Mouse (Mus musculus): Measurements from ENCODE around the gene Zfp746. TPM values are rescaled to one million over a fixed set of nuclear protein-coding genes. Genes with fewer than 3 reads are reported as not detected.

Gene Zfp746
- total and polyA plus RNA-seq, 2 experiments from 2014 or later = 16.4 to 34.3 TPM

DNA sequence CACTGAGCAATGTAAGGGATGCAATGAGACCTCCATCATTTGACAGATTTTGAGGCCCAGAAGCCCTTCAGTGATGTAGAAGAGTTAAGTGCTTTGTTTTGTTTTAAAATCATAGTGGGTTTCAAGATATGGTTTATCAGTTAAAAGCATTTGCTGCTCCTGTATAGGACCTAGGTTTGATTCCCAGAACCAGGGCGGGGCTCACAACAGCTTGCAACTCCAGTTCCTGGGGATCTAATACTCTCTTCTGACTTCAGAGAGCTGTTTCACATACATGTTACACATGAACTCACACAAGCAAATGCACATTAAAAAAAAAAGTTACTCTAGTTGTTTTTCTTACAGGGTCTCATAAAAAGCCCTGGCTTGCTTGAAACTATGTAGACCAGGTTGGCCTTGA, 25.5 kb downstream of the Zfp746 start:
- 93% methylated on average over 1 of the region's 1 CpGs for WGBS
- H3K36me3 ChIP-seq (ENCODE audit: insufficient read depth, low read length) = peaks cover 32% of the 10 kb centered on the region
- no peaks in the 10 kb centered on the region for H3K9me3 ChIP-seq (ENCODE audit: low read length)
- ATAC-seq = no peak
- H3K4me2 ChIP-seq (ENCODE audit: low read depth, low read length) = no peak overlapping the region
- DNase-seq (ENCODE audit: low spot score) = no peak
- no peaks in the 10 kb centered on the region for H3K4me1 ChIP-seq (ENCODE audit: insufficient read depth, low read length)
- no peaks in the 10 kb centered on the region for H3K27me3 ChIP-seq (ENCODE audit: insufficient read depth, low read length)
- no peak for TF ChIP-seq CTCF (IDR thresholded peaks at IDR 0.05; ENCODE audit: low read depth)
- no peak overlapping the region for H3K4me3 ChIP-seq (ENCODE audit: low read length)
- H3K27ac ChIP-seq = peak overlapping the region; percentile 27; the same call in 1 of the 2 replicates
- H3K9ac ChIP-seq (replicated peaks; ENCODE audit: low read length) = no peak overlapping the region

DNA sequence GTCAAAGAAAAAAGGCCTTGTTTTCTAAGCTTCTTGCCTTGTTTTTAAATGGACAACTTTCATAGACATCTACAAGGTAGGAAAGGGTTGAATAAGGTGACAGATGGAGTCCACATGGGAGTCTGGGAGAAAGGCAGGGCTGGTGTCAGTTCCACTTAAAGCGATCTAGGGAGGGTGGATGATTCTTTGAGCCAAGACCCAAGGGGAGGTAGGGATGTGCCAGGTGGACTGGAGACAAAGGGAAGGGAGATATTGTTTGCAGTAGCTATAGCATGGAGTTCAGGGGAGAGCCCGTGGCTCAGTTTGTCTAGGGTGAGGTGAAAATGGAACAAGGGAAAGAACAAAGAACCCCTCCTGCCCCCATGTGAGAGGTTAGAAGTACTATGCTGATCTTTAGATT, 26.0 kb downstream of the Zfp746 start:
- no peaks in the 10 kb centered on the region for H3K4me1 ChIP-seq (ENCODE audit: insufficient read depth, low read length)
- peaks cover 31% of the 10 kb centered on the region for H3K36me3 ChIP-seq (ENCODE audit: insufficient read depth, low read length)
- no peak for TF ChIP-seq CTCF (IDR thresholded peaks at IDR 0.05; ENCODE audit: low read depth)
- H3K9ac ChIP-seq (replicated peaks; ENCODE audit: low read length) = no peak overlapping the region
- peak; percentile 58 for DNase-seq (ENCODE audit: low spot score)
- WGBS = 69% methylated on average over 2 of the region's 2 CpGs
- no peaks in the 10 kb centered on the region for H3K27me3 ChIP-seq (ENCODE audit: insufficient read depth, low read length)
- peak; percentile 53 for ATAC-seq
- no peak overlapping the region for H3K4me2 ChIP-seq (ENCODE audit: low read depth, low read length)
- H3K9me3 ChIP-seq (ENCODE audit: low read length) = no peaks in the 10 kb centered on the region
- peak overlapping the region; percentile 27; the same call in 1 of the 2 replicates for H3K27ac ChIP-seq
- H3K4me3 ChIP-seq (ENCODE audit: low read length) = no peak overlapping the region

DNA sequence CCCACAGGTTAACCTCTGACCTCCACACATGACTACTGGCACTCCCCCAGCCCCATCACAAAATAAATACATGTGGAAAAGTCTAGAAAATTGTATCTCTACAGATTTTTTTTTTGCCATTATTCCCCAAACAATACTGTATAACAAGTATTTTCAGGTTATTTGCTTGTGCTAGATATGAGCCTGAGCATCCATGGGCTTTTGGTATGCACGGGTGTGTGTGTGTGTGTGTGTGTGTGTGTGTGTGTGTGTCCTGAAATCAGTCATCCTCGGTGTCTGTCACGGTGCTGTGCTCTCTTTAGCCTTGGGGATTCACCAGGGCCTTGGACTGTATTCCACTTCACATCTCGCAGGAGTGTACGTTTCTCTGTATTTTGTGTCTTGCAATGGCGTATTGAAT, 34.3 kb downstream of the Zfp746 start:
- no peaks in the 10 kb centered on the region for H3K36me3 ChIP-seq (ENCODE audit: insufficient read depth, low read length)
- H3K27ac ChIP-seq = no peak overlapping the region
- no peak overlapping the region for H3K4me3 ChIP-seq (ENCODE audit: low read length)
- no peaks in the 10 kb centered on the region for H3K27me3 ChIP-seq (ENCODE audit: insufficient read depth, low read length)
- ATAC-seq (no peak), DNase-seq (ENCODE audit: low spot score) (no peak)
- H3K4me1 ChIP-seq (ENCODE audit: insufficient read depth, low read length) = no peaks in the 10 kb centered on the region
- H3K4me2 ChIP-seq (ENCODE audit: low read depth, low read length) = no peak overlapping the region
- H3K9me3 ChIP-seq (ENCODE audit: low read length) = no peaks in the 10 kb centered on the region
- H3K9ac ChIP-seq (replicated peaks; ENCODE audit: low read length) = no peak overlapping the region
- TF ChIP-seq CTCF (IDR thresholded peaks at IDR 0.05; ENCODE audit: low read depth) = no peak
- WGBS = 76% methylated on average over 6 of the region's 6 CpGs

DNA sequence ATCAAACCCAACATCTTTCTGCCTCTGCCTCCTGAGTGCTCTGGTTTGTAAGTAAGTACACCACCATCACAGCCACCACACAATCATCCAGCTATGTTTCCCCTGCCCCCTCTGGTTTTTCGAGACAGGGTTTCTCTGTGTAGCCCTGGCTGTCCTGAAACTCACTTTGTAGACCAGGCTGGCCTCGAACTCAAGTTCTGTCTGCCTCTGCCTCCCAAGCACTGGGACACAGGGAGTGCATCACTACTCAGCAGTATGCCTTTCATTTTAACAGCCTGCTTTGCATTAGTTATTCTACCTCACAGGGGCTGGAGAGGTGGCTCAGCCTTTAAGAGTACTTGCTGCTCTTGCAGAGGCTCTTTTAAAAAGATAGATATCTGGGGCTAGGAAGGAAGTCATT, 34.7 kb downstream of the Zfp746 start:
- no peak for DNase-seq (ENCODE audit: low spot score)
- H3K27me3 ChIP-seq (ENCODE audit: insufficient read depth, low read length) = no peaks in the 10 kb centered on the region
- no peak for TF ChIP-seq CTCF (IDR thresholded peaks at IDR 0.05; ENCODE audit: low read depth)
- H3K9ac ChIP-seq (replicated peaks; ENCODE audit: low read length) = no peak overlapping the region
- H3K4me3 ChIP-seq (ENCODE audit: low read length) = no peak overlapping the region
- H3K36me3 ChIP-seq (ENCODE audit: insufficient read depth, low read length) = no peaks in the 10 kb centered on the region
- 89% methylated on average over 2 of the region's 2 CpGs for WGBS
- ATAC-seq = no peak
- H3K9me3 ChIP-seq (ENCODE audit: low read length) = no peaks in the 10 kb centered on the region
- no peaks in the 10 kb centered on the region for H3K4me1 ChIP-seq (ENCODE audit: insufficient read depth, low read length)
- H3K27ac ChIP-seq = no peak overlapping the region
- H3K4me2 ChIP-seq (ENCODE audit: low read depth, low read length) = no peak overlapping the region

DNA sequence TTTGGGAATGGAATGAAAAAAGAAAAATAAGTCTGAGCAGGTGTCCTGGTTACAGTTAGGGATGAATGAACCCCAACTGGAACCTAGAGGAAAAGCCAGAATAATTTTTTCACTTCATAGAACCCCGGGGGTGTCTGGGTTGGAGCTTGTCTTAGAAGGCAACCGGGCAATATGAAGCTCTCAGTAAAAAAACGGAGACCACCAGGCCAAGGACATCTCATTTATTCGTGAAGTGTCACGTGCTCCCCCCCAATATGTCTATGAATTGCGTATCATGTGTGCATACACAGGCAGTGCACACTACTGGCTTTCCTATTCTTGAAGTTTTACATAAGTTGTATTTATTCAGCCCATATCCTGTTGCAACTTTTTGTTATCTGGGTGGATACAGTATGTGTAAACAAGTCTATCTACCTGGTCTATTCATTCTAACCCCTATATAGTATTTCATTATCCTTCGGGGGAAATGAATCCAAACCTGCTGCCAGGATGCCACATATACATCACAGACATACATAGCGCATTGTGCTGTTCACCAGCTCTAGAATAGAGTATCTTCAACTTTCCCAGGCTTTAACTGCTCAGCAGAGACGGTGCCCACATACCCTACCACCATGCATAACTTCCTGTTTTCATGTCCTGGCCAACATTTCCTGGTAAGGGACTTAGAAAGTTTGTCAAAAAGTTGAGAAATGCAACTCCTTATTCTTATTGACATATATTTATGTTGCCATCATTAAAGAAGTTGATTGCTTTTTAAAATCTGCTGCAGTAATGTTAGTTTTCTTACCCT, 36.9 kb downstream of the Zfp746 start:
- WGBS = 44% methylated on average over 9 of the region's 9 CpGs
- DNase-seq (ENCODE audit: low spot score) (no peak), ATAC-seq (no peak)
- Histone ChIP-seq H3K9ac (replicated peaks; ENCODE audit: low read length) (peak overlapping the region; percentile 90), H3K9me3 (ENCODE audit: low read length) (no peaks in the 10 kb centered on the region), H3K4me3 (ENCODE audit: low read length) (peak overlapping the region; percentile 81), H3K4me2 (ENCODE audit: low read depth, low read length) (peak overlapping the region; percentile 82), H3K4me1 (ENCODE audit: insufficient read depth, low read length) (no peaks in the 10 kb centered on the region), H3K27ac (peak overlapping the region; percentile 93), H3K36me3 (ENCODE audit: insufficient read depth, low read length) (no peaks in the 10 kb centered on the region), H3K27me3 (ENCODE audit: insufficient read depth, low read length) (no peaks in the 10 kb centered on the region)
- no peak for TF ChIP-seq CTCF (IDR thresholded peaks at IDR 0.05; ENCODE audit: low read depth)

DNA sequence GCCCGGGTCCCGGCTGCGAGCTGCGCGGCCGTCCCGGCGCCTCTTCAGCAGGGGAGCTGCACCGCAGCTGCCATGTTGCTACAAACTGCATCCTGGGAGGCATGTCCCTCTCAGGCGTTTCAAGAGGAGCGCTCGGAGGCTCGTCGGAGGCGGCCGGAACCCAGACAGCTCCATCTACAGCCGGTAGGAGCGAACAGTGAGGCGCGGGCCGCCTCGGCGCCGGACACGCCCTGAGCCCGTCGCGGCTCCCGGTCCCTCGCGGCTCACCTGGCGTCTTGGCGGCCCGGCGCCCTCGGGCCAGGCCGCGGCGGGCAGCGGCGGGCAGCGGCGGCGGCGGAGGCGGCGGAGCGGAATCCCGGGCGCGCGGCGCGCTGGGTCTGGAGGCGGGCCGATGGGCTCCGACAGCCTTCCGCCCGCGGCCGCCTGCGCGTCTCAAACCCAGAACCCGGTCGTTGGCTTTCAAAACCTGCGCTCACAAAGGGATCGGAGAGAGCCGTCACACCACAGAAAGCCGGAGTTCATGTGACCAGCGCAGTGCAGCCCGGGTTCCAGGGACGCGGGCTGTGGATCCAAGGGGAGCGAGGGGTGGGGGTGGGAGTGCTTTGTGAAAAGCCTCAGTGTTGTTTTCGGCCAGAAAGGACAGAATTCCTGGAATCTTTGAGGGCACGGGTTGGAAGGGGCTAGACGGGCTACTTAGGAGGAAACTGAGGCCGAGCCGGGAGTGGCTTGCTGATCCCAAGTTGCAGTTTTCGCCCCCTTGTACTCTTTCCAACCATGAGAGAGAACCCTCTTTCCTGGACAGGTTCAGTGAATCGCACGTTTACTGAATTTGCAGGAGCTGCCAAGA, 37.7 kb downstream of the Zfp746 start, which contains the start of gene Zfp777:
Zfp777 (minus strand) TSS at position 486 of the 847 bp plus-strand sequence.
- TF ChIP-seq CTCF (IDR thresholded peaks at IDR 0.05; ENCODE audit: low read depth) = peak; percentile 65
- Histone ChIP-seq H3K9ac (replicated peaks; ENCODE audit: low read length) (peak within 1 kb of the TSS; percentile 90), H3K27me3 (ENCODE audit: insufficient read depth, low read length) (no peaks in the 10 kb centered on the region), H3K36me3 (ENCODE audit: insufficient read depth, low read length) (peaks cover 5% of the 10 kb centered on the region; the same call in 1 of the 2 replicates), H3K4me1 (ENCODE audit: insufficient read depth, low read length) (no peaks in the 10 kb centered on the region), H3K9me3 (ENCODE audit: low read length) (no peaks in the 10 kb centered on the region), H3K4me3 (ENCODE audit: low read length) (peak within 1 kb of the TSS; percentile 81), H3K27ac (peak within 1 kb of the TSS; percentile 93), H3K4me2 (ENCODE audit: low read depth, low read length) (peak within 1 kb of the TSS; percentile 82)
- DNase-seq (ENCODE audit: low spot score) (peak; percentile 91), ATAC-seq (peak; percentile 90)
- under 1% methylated on average over 72 of the region's 82 CpGs for WGBS
